Mouse (Mus musculus): Measurements from ENCODE around the gene Rnf187.
A peak's percentile ranks its signal among the peaks of the same experiment; 100 is the strongest.

The Rnf187 gene

DNA sequence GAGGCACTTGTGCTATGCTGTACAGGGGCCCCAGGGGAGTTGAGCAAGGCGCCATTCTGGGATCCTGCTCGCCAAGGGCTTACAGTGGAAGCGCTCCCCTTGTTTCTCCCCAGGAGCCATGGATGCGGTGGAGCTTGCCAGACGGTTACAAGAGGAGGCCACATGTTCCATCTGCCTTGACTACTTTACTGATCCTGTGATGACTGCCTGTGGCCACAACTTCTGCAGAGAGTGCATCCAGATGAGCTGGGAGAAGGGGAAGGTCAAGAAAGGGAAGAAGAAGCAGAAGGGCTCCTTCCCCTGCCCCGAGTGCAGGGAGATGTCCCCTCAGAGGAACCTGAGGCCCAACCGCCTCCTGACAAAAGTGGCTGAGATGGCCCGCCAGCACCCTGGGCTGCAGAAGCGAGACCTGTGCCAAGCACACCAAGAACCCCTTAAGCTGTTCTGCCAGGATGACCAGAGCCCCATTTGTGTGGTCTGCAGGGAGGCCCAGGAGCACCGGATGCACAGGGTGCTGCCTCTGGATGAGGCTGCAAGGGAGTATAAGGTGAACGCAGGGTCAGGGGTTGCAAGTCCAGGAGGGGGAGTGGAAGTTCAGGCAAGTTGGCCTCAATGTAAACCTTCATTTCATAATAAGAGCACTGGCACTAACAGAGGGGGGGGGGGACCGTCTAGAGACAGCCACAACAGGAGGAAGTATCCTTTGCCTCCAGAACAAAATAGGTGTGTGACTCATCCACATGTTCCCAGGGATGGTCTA is 26.5 kb upstream of the Rnf187 start:
- DNase-seq = no peak

DNA sequence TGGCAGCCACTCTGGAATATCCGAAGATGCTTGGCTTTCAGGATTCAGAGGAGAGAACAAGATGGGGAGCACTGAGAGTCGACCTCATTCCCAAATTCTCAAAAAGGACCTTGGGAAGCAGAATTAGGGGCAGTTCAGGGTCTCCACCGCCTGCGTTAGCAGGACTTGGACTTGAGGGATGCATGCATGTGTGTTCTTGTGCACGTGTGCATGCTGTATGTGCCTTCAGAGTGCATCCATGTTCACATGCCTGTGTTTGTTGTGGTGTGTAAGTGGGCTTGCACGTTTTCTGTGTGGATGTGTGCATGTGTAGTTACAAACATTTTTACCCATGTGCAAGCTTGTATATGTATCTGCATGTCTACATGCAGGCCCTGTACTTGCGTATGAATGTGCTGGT is 25.5 kb upstream of the Rnf187 start:
- DNase-seq = no peak

DNA sequence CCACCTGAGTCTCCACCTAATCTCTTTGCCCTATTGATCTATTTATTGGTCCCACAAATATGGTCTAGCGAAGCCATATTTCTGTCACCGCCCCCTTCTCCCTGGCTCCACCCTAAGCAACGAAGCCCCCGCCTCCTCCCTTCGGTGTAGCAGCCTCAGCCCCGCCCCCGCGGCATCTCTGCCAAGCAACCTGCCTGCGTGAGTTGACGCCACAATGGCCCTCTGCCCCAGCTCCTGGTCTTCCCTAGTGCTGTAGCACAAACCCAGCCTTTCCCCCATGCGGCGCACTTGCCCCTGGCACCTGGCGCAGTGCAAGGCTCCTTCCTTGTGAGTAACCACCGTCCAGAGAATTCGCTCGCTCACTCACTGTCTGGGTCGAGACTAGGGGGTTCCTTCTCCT is 24.8 kb upstream of the Rnf187 start:
- peak in 1 of 2 experiments; percentile 58 for DNase-seq

DNA sequence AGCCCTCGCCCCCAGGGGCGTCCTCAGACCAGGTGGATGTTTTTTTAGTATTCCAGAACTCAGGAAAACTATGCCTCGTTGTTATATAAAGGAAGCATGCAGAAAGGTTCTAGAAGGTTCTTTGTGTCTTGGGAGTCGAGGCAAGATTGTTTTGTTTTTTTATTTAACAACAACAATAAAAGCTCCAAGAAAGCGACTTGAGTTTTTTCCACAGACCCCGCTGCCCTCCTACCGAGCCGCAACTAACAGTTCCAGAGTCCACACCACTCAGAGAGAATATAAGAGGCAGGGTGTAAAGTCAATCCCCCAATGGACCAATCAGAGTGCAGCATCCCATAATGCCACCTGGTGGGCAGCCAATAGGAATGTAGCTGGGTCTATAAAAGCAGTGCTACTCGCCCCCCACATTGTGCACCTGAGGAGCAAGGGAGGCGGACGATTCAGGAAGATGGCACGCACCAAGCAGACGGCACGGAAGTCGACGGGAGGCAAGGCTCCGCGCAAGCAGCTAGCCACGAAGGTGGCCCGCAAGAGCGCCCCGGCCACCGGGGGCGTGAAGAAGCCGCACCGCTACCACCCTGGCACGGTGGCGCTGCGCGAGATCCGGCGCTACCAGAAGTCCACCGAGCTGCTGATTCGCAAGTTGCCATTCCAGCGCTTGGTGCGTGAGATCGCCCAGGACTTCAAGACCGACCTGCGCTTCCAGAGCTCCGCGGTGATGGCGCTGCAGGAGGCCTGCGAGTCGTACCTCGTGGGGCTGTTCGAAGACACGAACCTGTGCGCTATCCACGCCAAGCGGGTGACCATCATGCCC is 22.9 kb upstream of the Rnf187 start:
- no peak for DNase-seq

DNA sequence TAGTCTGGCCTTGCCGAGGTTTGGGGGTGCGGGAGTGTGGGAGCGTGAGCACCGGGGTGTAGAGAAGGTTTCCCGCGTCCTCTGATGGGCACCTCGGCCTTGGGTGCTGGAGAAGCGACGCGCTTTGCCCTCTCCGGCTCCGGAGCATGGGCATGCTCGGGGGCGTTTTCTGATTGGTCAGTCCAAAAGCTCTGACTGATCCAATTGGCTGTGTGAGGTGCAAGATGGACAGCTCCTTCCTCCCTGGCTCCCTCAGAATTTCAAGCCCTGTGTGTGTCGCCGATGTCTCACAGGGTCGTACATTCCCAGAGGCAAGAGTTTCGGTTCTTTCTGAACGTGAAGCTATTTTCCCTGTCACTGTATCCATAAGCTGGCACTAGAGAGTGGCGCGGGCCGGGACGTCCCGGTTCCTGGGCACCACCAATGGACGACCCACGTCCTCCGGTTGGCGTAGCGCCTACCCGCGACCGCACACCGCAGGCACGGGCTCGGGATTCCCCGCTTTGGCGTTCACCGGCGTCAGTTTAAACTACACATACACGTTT is 21.3 kb upstream of the Rnf187 start:
- DNase-seq = peak; percentile 87 to 89

DNA sequence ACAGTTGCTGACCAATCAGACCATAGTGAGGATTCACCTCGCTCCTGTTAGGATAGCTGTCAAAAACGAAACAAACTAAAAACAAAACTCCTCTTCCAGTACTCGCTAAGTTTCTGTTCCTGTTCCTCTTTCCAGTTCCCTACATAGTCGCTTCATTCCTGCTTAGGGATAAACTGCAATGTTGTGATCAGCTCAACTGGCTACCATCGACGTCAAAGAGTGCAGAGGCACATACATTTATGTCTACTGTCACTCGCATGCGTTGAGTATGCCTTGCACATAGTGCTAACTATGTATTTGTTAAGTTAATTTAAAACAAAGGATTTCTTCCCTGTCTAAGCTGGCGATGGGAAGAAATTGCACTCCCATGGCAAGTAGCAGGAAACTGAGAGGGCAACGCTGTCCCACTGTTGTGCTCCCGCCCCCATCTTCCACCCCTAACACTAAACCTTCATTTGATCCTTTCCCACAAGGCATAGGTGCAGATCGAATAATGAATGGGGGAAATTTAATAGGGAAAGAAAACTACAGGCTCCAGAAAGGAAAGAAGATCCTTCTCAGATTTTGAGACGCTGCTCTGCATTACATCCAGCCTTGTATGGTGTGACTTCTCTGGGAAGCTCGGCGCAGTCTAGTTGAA is 20.6 kb upstream of the Rnf187 start:
- no peak for DNase-seq

DNA sequence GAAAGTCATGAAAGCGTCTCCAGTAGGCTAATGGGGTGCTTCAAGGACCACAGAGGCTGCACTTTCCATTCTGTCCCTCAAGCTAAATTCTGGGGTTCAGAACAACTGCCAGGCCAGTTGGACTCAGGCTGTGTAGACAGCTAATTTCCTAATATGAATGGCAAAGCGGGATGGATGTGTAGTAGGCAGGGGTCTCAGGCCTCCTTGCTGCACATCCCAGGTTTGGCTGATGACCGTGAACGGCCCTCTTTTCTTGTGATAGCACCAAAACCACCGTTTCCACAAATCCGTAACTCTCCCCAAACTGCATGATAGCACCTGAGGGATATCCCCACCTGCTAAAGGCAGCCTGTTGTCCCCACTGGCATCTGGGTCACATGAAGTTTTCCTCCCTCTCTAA is 19.8 kb upstream of the Rnf187 start:
- no peak for DNase-seq

DNA sequence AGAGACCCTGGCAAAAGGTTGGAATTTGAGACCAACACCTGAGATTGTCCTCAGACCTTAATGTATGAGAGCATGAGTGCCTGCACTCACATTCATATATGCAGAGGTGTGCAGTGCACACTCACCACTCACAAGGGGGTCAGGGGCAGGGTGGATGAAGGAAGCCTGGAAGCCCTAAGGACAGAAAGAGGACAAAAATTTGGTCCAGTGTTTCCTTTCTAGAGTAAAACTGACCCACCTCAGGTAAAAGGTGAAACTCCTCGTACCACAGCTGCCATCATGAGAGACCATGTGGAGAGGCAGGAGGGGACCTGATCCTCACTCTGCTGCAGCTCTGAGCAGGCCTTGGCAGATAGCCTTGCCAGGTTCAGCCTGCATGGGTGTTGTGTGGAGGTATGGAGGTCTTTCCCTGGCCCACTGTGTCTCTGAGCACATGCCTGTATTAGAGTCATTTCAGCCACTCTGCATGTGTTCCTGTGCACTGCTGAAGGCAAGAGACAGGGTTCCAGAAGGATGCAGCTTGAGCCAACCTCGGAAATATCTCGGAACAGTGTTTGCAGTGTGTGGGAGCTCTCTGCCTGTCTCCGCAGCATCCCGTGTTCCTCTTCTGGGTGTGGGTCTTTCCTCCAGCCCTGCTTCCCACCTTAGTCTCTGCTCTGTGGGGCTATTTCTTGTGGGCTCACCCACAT is 18.7 kb upstream of the Rnf187 start:
- DNase-seq = peak; percentile 37 to 43

DNA sequence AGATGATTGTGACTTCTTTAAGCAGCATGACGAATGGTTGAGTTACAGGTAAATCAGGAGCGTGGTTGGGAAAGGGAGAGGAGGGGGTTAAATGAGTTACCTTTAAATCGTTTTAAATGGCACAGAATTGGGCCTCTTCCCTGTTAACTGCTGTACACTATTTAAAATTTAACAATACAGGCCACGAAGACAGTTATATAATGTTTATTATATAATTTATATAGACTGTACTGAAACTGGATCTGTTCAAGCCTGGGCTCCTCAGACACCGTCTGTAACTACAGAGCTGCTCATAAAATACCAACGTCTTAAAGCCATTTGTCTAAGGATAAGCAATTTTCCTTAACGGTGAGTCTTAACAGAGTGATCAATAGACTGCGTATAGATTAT is 17.1 kb upstream of the Rnf187 start:
- no peak for DNase-seq

DNA sequence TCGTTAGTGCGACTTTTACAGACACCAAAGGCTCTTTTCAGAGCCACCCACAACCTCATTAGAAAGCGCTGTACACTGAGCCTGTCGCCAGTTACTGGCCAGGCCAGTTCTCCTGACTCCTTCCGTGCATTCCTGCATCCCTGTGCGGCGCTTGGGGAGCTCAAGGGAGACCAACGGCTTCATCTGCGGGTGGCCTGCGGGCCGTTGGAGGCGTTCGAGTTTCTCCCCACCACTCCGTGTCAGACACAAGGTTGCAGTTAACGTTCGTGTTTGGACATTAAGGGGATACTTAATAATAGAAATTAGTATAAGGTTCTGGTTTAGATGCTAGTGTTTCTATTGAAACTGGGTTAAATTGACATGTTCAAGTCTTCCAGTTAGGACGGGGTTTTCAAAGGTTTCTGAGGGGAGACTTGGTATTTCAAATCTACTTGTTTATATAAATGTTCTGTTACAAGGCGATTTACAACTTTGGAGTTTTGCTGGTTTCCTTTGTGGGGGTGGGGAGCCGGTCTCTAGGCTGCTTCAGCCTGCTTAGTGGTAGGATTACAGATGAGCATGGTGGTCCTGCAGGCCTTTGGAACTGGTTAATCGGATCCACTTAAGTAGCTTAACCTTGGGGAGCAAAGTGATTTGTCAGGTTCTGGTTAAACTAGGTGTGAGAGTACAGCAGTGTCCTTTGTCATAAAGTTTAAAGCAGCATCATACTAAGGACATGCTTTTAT is 16.6 kb upstream of the Rnf187 start:
- DNase-seq = no peak

DNA sequence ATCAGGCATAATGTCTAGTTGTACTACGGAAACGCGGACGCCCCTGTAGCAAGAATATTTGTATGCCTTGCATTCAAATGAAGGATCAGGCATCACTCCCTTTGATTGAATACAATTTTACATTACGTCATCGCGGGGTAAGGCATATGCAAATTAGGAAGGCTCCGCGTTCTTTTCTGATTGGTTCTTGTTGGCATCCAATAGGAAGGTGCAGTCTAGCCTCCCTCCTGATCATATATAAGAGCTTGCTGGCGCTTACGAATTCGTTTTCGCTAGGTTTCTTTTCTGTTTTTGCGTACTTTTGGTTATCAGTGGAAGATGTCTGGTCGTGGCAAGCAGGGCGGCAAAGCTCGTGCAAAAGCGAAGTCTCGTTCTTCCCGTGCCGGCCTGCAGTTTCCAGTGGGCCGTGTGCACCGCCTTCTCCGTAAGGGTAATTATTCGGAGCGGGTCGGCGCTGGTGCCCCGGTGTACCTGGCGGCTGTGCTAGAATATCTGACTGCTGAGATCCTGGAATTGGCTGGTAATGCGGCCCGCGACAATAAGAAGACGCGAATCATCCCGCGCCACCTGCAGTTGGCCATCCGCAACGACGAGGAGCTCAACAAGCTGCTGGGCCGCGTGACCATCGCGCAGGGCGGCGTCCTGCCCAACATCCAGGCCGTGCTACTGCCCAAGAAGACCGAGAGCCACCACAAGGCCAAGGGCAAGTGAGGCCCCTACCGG is 15.9 kb upstream of the Rnf187 start, which contains the start of the genes Hist3h2a and Trim17:
Hist3h2a (plus strand) TSS at position 266 of the 723 bp plus-strand sequence.
Trim17 (plus strand) TSS at position 266 of the 723 bp plus-strand sequence.
- peak; percentile 88 for DNase-seq

DNA sequence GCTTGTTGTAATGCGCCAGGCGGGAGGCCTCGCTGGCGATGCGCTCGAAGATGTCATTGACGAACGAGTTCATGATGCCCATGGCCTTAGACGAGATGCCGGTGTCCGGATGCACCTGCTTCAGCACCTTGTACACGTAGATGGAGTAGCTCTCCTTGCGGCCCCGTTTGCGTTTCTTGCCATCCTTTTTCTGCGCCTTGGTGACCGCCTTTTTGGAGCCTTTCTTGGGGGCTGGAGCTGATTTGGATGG is 15.4 kb upstream of the Rnf187 start:
- peak in 1 of 2 experiments; percentile 89 for DNase-seq

DNA sequence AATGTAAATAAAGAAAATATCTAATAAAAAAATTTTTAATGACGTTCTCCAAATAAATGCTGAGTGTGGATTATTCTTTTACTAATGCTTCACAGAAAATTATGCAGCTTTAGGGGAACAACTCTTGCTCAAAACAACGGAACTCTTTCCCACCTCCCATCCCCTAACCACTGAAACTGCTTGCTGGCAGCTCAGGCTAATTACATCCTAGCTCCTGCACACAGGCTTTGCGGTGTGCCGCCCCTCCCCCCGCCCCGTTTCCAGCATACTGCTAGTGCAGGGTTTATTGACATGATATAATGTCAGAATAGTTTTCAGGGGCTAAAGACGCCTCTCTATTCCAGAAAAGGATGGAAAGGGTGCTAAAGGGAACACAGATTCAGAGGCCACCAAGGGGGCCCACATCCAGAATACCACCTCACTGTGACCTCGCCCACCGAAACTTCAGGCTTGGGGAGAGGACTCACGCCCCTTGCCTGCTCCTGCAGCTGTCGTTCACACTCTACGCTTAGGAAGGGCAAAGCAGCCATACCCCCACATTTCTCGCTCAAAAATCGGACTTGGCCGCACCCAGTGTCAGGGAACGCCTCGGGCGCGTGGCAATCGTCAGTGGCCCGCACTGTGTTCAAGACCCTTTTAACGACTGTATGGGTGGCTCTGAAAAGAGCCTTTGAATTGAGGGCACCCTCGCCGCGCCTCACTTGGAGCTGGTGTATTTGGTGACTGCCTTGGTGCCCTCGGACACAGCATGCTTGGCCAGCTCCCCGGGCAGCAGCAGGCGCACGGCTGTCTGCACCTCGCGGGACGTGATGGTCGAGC is 14.8 kb upstream of the Rnf187 start:
- peak in 1 of 2 experiments; percentile 55 for DNase-seq

DNA sequence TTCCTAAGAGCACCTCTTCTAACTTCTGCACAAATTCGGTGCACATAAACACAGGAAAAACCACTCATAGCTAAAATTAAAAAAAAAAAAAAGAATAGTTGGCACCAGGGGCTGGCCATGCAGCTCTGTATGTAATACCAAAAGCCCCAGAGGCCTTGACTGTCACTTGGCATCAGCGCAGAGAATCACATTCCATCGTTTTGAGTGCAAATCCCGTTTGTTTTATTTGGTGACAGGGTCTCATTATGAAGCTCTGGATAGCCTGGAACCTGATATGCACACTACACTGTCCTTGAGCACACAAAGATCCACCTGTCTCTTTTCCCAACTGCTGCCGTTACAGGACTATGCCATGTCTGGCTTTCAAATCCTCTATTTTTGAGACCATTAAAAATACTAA is 12.5 kb upstream of the Rnf187 start:
- DNase-seq = no peak

DNA sequence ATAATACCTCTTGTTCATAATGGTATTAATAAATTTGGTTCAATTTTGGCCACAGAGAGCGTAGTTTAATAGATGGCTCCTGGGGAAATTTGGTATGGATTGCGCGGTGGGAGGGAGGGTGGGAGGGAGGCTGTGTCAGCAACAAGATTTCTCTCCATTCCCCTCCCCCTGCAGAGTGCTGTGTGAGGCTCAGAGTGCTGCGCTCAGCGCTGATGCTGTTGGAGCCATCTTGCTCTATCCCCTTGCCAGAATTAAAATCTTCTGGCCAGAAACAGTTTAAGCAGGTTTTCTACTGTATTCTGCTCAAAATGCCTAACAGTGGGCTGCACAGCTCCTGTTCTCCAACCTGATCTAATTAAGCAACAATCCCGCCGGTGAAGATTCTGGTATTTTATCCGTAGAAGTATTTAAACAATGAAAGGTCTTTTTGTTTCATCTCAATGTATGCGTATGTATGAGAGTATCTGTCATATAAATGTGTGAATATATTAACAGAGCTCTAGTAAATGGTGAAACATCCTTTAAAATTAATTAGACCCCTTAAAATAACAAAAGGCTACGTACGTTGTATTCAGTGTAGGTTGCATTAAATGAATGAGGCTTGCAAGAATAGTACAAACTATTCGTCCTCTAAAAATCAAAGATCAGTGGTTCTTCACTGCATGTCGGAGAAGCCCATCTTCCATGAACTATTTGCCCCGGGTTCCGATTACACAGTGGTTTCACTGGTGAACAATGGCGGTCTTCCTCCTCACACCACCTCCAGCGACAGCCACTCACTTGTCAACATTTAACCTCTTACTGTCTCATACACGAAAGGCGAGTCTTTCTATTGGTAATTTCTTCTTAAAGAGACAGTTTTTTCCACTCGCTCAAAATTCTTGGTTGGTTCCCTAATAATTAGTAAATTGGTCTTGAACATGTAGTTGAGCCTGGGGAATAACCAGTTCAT is 11.0 kb upstream of the Rnf187 start:
- peak; percentile 73 for DNase-seq

DNA sequence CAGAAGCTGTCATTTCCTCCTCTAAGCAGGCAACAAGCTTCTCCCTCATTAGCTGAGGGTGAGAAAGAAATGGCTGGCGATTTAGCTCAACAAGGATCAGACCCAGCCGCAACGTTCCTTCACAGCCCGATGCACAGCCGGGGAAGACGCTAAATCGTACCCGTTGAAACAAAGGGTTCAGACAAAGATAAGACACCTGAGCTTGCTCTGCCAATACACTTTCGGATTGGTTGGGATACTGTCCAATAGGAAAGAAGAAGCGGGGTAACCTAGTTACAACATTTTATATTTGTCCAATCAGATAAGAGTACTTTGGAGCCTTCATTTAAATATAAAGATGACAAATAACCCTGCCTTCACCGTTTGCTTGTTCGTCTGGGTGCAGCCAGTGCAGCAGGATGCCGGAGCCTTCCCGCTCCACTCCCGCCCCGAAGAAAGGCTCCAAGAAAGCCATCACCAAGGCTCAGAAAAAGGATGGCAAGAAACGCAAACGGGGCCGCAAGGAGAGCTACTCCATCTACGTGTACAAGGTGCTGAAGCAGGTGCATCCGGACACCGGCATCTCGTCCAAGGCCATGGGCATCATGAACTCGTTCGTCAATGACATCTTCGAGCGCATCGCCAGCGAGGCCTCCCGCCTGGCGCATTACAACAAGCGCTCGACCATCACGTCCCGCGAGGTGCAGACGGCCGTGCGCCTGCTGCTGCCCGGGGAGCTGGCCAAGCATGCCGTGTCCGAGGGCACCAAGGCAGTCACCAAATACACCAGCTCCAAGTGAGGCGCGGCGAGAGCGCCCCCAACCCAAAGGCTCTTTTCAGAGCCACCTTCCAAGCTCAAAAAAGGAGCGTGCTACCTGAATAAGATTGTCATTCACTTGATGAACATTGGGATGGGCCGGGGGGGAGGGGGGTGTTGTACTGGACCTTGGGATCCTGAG is 10.1 kb upstream of the Rnf187 start, which contains the start of gene Hist3h2ba:
Hist3h2ba (plus strand) TSS at position 379 of the 938 bp plus-strand sequence.
- DNase-seq = peak; percentile 82 to 89

DNA sequence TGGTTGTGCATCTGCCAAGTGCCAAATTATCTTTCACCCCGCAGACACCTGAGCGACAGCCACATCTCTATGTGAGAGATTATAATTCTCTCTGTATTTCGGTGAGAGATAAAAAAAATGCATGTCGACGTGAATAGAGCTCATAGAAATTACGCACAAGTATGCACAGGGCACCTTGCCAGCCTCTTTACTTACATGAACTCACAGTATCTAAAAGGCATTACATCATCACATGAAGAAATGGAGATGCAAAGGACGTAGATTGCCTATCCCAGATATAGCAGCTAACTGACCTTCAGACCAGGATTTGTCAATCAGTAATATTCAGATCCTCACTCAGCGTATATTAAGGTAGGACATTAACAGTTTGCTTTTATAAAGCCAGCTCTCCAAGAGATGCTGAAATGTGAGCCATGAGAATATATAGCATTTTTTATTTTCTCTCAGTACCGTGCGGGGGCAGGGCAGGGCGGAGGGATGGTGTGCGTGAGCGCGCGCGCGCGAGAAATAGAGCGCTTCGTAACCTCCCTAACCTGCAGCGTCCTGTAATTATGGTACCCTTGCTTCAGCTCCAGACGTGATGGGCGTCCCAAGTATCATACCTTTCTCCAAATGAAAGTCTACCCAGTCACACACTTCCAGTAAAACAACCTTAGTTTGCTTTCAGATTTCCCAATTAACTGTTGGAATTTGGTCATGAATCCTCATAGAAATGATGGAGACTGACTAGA is 9.2 kb upstream of the Rnf187 start:
- DNase-seq = peak; percentile 78 to 80

Measured in cerebellum, postnatal 36 days (tissue).